Mouse (Mus musculus): ENCODE results near the gene Apbb2.

DNA sequence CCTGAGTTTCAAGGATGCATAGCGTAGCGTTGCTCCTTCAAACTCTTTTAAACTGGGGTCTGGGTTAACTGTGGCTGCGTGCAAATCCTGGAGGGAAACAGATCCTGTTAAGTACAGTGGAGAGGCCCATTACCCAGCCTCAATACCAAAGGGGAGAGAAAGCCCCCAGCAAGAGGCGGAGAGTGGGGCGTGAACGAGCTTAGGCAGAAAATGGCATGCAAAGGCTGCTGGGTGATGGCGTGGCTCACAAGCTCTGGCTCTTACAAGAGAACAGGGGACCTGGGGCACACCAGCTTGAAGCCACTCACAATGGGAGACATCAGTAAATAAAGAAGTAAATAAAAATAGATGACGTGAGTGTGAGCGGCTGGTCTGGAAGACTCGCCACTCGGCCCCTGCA is 226.8 kb downstream of the Apbb2 start:
- no peak for TF ChIP-seq CTCF (conservative IDR thresholded peaks at IDR 0.05; ENCODE audit: low read length)
- TF ChIP-seq NANOG (IDR thresholded peaks at IDR 0.05; ENCODE audit: borderline replicate concordance, low read length) = no peak
- no peak for TF ChIP-seq POU5F1 (IDR thresholded peaks at IDR 0.05; ENCODE audit: borderline replicate concordance, low read length)
